Mouse (Mus musculus): ENCODE results near the gene Gtf2e1. TPM values are rescaled to one million over a fixed set of nuclear protein-coding genes. Genes with fewer than 3 reads are reported as not detected.

Gtf2e1 gene
- total RNA-seq, 2 experiments from 2014 or later: 6.3 to 7.4 TPM

DNA sequence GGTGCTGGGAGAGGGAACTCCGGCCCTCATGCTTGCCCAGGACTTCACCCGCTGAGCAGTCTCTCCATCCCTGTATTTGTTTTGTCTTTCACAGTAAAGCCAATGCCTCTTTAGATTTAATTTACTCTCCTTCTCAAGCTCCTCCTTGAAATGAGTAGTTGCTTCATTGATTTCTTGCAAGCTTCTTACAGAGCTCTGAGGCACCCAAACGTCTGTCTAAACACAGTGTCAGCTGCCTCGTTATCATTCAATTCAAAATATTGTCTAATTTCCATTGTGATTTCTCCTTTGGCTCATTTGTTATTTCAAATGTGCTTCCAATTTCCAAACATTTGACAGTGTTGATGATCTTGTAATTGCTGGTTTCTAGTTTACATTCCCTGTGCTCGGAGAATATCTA, 6.7 kb upstream of the Gtf2e1 start:
- DNase-seq: no peak

DNA sequence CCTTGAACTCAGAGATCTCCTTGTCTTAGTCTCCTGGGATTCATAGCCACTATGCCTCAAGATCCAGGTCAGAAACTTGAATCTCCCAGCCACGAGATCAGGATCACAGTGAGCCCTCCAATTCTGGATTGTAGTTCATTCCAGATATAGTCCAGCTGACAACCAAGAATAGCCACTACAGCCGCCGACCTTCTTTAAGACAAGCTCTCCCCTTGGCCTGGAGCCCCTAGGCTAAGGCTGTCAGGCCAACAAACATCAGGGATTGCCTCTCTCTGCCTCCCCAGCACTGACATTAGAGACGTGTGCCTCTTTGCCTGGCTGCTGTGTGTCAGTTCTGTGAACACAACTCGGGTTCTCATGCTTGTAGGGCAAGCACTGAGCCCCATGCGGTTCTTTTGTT, 1.2 kb upstream of the Gtf2e1 start:
- DNase-seq: peak; percentile 18

DNA sequence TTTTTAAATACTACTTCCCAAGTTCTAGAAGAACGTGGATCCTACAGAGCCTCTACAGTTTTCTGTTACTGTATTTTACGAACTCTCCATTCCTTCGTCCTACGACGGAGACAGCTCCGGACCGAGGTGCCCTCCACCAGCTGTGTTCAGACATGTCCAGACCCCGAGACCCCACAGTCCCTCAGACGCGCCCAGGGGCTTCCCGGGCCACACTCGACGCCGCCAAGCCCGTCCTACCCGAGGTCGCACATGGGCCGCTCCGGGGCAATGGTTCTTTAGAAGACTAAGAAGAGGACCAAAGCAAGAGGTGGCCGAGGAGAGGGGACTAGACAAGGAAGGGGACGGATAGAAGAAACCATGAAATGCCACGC, 364 bp downstream of the Gtf2e1 start:
- DNase-seq: no peak

DNA sequence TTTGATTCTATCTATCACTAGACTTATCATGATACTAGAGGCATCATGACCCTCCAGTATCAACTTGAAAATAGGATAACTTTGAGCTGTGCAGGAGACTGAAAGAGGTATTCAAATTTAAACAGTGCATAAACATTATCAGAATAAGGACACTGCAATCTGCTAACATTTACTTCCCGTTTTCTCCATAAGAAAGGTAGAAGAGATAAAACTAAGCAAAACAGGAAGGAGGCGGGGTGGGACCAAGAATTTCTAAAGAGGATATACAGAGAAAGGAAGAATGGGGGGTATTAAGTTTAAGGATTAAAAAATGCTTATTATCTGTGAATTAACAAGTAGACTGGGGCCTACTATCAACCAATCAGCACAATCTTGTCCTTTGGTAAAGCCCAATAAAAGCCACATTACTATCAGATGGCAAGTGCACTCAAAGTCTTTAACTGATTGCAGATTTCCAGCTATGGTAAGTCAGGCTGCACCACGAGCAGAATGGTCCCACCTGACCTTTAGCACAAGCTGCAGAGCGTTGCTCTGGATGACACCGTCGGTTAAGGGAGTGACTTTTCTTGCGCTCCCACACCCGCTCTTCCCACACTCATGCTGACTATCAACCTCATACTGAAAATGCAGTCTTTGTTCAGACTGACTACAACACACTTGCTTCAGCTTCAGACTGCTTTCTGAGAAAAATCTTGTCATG, 6.1 kb downstream of the Gtf2e1 start:
- DNase-seq: no peak

DNA sequence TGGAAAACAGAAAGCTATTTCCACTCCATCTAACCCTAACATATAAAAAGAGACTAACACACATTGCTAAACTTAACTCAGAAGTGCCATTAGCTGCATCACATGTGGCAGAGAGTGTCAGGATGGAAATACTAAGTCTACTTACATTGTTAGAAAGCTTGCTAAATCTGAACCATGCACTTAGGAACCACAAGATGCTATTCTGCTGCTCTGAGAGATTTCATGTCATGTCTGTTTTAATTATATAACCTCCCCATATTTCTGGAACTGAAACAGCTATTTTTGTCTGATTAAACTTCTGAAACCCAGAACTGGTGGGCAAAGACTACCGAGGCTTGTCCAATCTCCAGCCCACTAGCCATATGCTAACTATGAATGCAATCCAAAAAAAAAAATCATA, 7.5 kb downstream of the Gtf2e1 start:
- DNase-seq: no peak

DNA sequence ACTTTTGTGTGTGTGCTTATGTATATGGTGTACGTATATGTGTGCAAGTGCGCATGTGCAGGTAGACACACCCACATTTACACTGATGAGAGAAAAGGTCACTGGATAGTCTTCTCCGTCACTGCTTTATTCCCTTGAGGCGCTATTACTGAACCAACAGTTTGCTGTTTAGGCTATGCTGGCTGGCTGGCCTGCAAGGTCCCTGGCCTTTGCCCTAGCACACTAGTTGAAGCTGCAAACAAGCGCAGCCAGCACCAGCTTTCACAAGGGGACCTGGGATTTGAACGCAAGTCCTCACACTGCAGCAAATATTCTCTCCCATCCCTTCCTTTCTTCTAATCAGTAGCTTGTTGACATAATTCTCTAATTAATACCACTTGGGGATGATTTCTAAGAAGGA, 9.4 kb downstream of the Gtf2e1 start:
- DNase-seq: no peak

DNA sequence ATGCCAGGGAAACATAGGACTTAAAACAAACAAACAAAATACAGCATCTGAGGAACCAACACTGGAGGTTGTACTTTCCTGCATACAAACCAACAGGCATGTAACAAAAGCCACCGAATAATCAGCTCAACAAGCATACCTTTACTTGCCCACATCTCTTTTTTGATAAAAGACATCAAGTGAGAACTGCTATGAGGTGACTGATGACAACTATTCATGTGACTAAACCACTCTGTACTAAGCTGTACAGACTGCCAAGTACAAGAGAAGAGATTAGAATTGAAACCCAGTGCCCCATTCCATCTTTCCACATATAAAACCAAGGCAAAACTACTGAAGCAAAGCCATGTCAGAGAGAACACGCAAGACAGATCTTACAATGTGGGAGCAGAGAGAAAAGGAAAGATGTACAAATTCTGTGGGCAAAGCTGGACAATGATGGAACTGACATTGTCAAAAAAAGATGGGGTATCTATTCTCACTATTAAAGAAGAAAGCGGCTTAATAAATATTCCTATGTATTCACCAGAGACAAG, 12.8 kb downstream of the Gtf2e1 start:
- DNase-seq: no peak

DNA sequence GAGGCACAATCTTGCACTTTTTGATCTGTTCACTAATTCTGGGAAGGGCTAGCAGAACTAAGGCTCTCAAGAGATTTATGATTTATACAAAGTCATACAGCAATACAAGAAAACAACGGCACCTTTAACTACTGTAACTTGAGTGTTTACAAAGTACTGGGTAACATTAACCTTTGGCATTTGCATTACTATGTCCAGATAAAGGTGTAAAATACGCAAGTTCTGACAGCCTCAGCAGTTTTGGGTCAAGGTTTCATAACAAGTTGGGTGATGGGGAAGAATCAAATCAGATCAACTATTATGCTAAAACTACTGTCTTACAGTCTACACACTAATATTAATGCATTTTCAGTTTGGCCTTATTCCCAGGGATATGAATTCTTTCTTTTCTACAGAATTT, 14.5 kb downstream of the Gtf2e1 start:
- DNase-seq: no peak

DNA sequence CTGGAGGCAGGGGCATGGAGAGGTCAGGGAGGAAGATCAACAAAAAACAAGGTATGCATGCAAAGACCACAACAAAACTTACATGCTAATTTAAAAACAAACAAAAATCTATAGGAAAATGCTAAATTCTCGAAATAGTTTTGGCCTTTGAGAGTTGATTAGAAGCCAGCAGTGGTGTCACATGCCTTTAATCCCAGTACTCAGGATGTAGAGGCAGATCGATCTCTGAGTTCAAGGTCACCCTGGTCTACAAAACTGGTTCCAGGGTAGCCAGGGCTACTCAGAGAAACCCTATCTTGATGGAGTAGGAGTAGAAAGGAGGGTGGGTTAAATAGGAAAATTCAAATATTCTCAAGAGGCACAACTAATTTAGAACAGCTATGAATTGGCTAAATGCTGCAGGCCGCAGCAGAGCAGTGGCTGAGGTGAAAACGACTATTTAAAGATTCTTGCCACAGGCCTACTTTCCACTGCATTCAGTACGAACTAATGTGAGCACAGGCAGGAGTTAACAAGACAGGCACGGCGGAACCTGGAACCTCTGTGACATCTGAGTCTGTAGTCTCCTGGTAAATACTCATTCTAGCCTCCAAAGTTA, 17.4 kb downstream of the Gtf2e1 start:
- no peak for DNase-seq

DNA sequence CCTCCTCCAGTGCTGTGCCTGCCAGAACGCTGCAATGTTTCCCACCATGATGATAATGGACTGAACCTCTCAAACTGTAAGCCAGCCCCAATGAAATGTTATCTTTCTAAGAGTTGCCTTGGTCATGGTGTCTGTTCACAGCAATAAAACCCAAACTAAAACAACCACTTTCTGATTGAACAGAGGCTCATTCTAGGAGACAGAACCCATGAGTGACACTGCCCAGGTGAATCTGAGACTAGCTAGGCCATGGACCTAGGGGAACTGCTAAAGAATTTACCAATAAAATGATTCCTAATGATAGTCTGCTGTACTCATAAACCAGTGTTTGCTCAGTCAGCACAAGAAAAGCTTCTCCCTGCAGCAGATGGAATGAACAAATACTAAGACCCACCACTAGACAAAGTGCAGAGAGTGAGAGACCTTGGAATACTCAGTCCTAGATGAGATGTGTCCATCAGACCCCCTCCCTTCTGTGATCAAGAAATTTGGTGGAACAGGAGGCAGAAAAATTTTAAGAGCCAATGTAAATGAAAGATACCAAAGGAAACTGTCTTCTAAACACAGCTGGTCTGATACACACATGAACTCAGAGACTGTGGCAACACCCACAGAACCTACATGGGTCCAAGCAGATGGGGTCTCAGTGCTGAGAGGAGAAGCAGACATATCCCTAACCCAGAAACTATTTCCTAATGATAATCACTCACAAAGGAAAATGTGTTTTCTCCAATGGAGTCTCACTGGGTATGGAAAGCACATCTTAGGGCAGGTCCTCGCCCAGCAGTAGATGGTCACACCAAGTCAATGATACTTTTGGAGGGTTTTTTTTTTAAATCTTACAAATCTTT, 19.2 kb downstream of the Gtf2e1 start:
- DNase-seq: no peak

DNA sequence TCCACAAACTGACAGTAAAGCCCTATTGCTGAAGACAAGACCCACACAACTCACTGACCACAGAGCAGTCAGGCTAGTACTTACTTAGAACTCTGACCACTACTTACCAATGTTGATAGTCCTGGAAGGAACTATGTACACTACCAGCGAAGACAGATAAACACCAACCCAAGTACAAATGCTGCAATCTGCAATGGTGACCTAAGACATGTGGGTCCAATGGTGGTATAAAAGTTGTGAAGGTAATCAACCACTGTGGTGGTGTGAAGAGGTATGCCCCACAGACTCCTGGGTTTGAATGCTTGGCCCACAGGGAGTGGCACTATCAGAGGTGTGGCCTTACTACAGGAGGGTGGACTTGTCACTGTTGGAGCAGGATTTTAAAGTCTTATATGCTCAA, 19.9 kb downstream of the Gtf2e1 start:
- no peak for DNase-seq

DNA sequence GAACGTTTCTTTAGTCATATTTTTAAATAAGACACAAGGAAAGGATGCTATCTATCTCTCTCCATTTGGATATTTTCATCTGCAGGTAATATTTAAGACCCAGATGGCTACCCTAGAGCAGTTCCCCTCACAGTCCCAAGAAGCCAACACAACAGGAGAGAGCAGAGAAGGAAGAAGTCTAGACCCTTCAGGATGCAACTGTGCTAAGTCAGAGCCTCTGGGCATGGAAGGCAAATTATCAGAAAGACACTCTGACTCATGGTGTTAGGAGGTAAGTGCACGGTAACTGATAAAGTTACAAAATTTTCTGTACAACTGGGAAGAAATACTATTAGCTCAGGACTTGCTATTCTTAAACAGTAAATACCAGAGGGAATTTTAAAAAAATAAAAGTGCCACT, 20.9 kb downstream of the Gtf2e1 start:
- no peak for DNase-seq

DNA sequence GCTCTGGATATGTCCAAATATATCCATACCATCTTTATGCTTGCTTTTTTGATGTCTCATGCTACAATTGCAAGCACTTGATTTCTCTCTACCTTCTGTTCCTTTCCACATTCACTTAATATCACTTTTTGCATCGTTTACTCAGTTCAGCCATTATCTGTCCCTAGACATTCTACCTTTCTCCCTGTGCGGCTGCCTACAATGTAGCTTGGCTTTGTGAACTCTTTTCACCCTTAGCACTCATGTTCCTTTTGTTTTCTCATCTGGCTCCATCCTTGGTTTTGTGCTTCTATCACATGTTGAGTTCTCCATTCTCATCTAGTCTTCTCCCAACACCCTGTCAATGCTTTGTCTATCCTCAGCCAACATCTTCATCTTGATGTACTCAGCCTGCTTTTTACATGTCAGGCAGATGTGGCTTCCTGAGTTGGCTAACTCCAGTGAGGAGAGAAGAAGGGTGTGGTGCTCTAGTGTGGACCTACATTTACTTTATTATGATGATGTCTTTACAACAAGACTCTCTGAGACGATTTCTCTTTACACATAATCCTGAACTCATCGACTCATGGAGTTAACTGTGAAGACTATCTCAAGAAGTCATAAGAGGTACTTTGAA, 21.9 kb downstream of the Gtf2e1 start:
- DNase-seq: no peak

DNA sequence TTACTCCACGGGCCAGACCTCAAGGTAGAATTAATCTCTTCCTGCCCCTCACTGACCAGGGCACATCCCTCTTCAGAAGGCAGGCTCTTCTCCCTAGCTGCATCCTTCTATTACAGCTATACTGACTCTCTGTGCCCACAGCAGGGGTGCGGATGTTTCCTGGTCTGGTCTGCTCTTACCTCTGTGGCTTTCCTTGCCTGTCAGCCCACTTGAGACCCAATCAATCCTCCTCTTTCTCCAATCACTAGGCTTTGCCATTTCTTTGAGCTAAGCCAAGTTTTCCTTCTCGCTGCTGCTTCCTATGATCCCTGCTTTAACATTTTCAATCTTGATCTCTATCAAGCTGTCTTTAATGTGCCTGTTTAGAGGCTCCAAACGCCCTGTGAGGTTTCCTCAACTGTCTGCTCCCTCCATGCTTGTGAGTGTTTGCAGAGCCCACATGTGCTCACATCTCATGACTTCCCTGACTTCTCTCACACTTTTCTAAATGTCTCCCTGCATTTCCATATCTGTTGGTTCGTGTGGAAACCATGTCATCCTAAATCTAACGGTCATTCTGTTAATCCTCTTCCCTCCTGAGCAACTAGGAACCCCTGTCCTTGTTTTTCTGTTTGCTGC, 23.1 kb downstream of the Gtf2e1 start:
- no peak for DNase-seq

DNA sequence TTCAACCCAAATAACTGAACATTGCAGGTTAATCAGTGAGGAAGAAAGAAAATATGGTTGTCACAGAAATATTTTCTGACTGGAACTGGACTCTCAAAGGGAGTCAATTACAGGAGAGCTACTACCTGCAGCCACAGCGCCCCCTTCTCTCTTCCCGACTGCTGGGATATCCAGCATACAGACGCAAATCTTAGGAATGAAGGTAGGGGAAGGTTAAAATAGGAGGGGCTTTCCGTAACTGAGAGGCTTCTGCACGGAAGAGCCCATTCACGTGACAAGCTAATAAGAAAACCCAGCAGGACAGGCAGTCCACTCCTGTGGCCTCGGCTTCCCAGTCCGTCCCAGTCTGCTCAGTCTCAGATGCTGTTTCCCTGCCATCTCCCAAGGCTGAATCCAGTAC, 24.9 kb downstream of the Gtf2e1 start:
- no peak for DNase-seq

DNA sequence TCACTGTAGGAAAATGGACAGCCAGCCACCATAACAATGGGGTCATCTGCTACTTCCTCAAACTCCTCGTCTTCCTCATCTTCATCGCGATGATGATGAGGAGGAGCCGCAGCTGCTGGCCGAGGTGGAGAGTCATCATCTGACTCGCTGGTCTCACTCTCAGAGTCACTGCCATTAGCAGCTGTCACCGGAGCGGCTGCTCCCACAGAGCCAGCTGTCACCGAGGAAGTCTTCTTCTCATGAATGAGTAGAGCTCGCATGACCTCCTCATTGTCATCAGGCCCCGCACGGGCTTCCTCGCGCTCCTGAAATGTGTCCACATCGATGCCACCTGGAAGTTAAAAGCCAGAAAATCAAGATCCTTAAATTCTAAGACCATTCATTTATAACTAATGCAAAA, 28.1 kb downstream of the Gtf2e1 start:
- no peak for DNase-seq

DNA sequence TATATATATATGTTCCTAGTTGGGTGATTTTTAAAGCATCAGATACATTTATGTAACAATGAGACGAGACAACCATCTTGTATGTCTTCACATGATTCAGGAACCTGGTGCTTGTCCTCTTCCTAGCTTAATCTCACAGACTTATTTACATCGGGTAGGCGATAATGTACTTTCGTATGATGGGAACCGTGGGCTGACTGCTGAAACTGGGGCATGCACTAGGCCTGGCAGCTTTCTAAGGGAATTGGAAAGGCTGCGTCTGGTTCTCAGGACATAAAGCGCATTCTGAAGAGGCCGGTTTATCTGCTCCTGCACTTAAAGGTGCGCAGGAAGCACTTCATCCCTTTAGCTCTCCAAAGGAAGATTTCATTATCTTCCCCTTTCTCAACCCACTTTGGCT, 32.8 kb downstream of the Gtf2e1 start:
- DNase-seq: no peak

DNA sequence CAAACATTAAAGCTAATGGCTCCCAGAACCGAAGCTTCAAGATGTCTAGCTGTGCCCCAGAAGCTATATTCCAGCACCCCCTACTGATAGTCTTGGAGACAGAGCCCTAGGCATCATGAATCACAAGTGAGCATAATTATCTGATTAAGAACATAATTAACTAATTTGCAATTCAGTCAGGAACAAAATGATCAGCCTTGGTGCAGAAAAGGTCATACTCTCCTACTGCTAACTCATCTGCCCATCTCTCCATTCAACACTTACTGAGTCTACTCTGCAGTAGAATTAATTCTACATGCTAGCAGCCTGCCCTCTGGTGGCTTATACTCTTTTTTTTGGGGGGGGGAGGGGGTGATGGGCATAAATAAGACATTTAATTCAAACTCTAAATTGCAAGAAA, 35.1 kb downstream of the Gtf2e1 start:
- no peak for DNase-seq

DNA sequence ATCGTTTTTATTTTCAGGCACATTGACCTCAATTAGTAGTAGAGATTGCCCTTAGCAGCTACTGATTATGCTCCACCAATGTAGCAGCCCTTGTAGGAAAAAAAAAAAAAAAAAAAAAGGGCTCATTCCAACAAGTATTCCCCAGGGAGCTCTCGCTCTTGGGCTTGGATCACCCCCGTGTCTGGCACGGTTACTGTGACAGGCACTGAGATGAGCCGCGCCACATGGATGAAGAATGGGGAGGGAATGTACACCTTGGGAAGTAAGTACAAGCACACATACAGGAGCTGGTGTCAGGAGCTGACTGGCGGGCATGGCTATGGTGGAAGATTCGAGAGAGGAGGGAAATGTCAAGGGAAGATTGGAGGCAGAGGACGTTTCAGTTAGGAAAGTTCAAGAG, 41.0 kb downstream of the Gtf2e1 start:
- no peak for DNase-seq

DNA sequence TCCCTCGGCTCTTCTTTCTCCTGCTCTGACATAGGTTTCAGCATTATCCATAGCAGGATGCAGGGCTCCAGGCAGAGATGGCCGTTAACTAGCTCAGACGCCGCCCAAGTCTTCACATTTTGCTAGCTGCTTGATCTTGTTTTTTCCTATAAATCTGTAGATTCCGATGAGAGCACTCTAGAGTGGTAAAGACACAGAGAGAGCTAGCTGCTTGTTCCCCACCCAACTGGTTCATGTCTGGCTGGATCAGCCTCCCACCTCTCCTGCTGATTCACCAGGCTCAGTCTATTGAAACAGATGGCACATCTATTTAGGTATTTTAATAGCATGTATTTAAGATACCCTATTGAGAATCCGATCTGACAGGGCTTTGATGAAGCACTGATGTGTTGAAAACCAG, 44.6 kb downstream of the Gtf2e1 start:
- no peak for DNase-seq

DNA sequence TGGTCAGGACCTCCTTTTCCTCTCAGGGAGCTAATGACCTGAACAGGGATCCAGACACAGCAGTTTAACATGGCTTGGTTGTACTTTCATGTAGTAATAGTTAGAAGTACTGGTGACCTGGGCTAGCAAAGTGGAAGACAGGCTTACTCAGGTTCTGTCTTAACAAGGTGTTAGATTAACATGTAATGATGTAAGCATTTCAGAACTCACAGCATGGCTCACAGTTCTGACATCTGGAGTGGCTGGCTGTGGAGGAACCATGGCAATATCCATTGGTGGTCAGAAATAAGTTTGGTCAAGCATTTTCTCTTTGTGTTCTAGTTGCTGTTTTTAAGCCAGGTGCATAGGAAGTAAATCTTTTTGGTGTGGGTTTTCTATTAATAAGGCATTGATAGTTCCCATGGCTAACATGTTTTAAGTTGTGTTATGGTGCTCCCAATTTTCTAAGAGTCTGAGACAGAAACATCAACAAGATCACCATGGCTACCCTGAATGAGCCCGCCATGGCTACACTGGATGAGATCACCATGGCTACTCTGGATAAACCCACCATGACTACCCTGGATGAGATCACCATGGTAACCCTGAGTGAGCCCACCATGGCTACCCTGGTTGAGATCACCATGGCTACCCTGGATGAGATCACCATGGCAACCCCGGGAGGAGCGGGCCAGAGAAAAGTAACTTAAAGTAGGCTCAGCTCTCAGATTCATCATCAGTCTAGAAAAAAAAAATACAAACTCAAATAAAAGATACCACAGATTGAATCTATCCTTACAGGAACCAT, 52.6 kb downstream of the Gtf2e1 start:
- no peak for DNase-seq

Data from gastrocnemius, postnatal 25 days (tissue).